Mouse (Mus musculus) limb, embryonic 14.5 days (tissue): ENCODE measurements around the gene Stard3. TPM values are rescaled to one million over a fixed set of nuclear protein-coding genes. Genes with fewer than 3 reads are reported as not detected.

ENCODE experiments used
- ATAC-seq: fragments of 200-750 bp; cut with Nextera tagmentation; 2 replicates; pipeline ENCODE4 v1.8.0; 2017; ENCODE audit warnings: low read depth, moderate number of reproducible peaks, moderate TSS enrichment; ENCODE audit not compliant: low FRiP score
- DNase-seq: peaks from one replicate; pipeline ENCODE4 v3.0.0-alpha.2; 2015; ENCODE audit warnings: low spot score
- H3K27ac ChIP-seq: fragments of 300-500 bp; sonication (generic); replicated peaks from 2 replicates; pipeline ENCODE4 v1.5.1; 2014; ENCODE audit warnings: low read depth, mild to moderate bottlenecking, low read length, moderate library complexity, mixed read lengths
- H3K27me3 ChIP-seq: fragments of 300-500 bp; sonication (generic); 2 replicates; pipeline ENCODE4 v1.6.1; 2014; ENCODE audit warnings: low read length, mixed read lengths; ENCODE audit not compliant: control insufficient read depth, insufficient read depth
- H3K36me3 ChIP-seq: fragments of 300-500 bp; sonication (generic); 2 replicates; pipeline ENCODE4 v1.6.1; 2014; ENCODE audit warnings: mild to moderate bottlenecking, low read length, moderate library complexity, mixed read lengths; ENCODE audit not compliant: control insufficient read depth, insufficient read depth
- H3K4me1 ChIP-seq: fragments of 300-500 bp; sonication (generic); 2 replicates; pipeline ENCODE4 v1.6.1; 2014; ENCODE audit warnings: antibody characterized with exemption, low read length, mixed read lengths; ENCODE audit not compliant: control insufficient read depth, insufficient read depth
- H3K4me2 ChIP-seq: fragments of 300-500 bp; sonication (generic); replicated peaks from 2 replicates; pipeline ENCODE4 v1.6.1; 2014; ENCODE audit warnings: low read depth, mild to moderate bottlenecking, low read length, moderate library complexity; ENCODE audit not compliant: severe bottlenecking
- H3K4me3 ChIP-seq: fragments of 300-500 bp; sonication (generic); replicated peaks from 2 replicates; pipeline ENCODE4 v1.5.1; 2014; ENCODE audit warnings: low read length
- H3K9ac ChIP-seq: fragments of 300-500 bp; sonication (generic); 2 replicates; pipeline ENCODE4 v1.6.1; 2014; ENCODE audit warnings: mild to moderate bottlenecking, low read depth, low read length, moderate library complexity; ENCODE audit not compliant: severe bottlenecking
- H3K9me3 ChIP-seq: fragments of 300-500 bp; sonication (generic); 2 replicates; pipeline ENCODE4 v1.6.1; 2016; ENCODE audit warnings: low read length; ENCODE audit not compliant: control insufficient read depth
- POLR2A ChIP-seq: fragments of 200-500 bp; IDR thresholded peaks from 2 replicates; pipeline ENCODE4 v1.8.0; 2012; ENCODE audit warnings: inconsistent platforms, mild to moderate bottlenecking, moderate library complexity, borderline replicate concordance; ENCODE audit not compliant: insufficient read depth, insufficient read length; ENCODE audit errors: extremely low read depth
- WGBS: fragments of 180-500 bp; shearing (Covaris S2); extraction: QIAGEN DNeasy Blood & Tissue Kit; methylation state at CpG from one replicate; pipeline ENCODE4 v1.1.7; 2014; 5-methylcytosine and 5-hydroxymethylcytosine counted together
- polyA plus RNA-seq, 2 experiments: library from polyadenylated mRNA; depleted of rRNA in 1 of 2; stranded (reverse) in 1 of 2; unstranded in 1 of 2; fragments of >200 nt; fragmentation: Nextera tagmentation in 1 of 2; extraction: Ambion mirVana in 1 of 2; gene quantifications; 2 replicates each; pipeline versions ENCODE4 v1.2.1 to v1.2.3; 2012 to 2014

Stard3 gene
- polyA plus RNA-seq, 2 experiments = 36.9 to 78.2 TPM

DNA sequence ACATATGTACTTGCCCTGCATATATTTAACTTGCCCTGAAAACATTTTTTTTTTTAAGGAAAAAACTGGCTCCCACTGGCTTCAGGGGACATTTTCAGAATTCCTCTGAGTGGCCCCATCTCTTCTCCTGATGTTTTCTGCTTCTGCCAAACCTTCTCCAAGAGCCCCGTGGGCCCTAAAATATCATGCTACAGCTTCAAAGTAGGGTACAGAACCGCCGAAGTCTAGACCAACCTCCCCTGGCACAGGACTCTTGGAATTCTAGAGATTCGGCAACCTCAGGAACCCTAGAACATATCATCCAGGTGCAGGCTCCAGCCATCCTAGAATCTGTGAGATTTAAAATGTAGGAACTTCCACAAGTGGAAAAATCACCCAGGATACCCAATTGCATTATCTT, 38.6 kb upstream of the Stard3 start:
- H3K4me2 ChIP-seq = no peak overlapping the region
- H3K27ac ChIP-seq = no peak overlapping the region
- no peak for DNase-seq
- no peaks in the 10 kb centered on the region for H3K4me1 ChIP-seq
- 12% methylated on average over 4 of the region's 4 CpGs for WGBS
- H3K9me3 ChIP-seq = no peaks in the 10 kb centered on the region
- H3K36me3 ChIP-seq = no peaks in the 10 kb centered on the region
- ATAC-seq = no peak
- H3K27me3 ChIP-seq = peaks cover 95% of the 10 kb centered on the region
- no peak overlapping the region for H3K9ac ChIP-seq
- no peak for TF ChIP-seq POLR2A
- H3K4me3 ChIP-seq = no peak overlapping the region

DNA sequence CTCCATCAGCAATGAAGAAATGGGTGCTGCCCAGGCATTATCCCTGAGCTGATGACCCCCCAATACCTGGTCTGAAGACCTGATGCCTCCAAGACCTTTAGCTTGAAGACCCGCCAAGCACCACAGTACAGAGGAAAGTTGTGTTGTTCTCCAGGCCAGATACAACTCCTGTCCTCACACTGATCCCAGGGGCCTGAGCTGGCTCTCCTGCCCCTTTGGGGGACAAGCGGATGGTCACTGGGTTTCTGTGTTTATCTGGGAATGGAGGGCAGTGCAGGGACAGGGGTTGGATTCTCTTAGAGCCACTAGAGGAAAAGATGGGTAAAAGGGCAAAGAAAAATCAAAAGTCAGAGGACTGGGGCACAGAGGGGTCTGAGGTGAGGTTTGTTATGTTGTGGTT, 38.2 kb upstream of the Stard3 start:
- ATAC-seq = no peak
- no peak for DNase-seq
- Histone ChIP-seq H3K9me3 (no peaks in the 10 kb centered on the region), H3K27me3 (peaks cover 97% of the 10 kb centered on the region), H3K4me2 (no peak overlapping the region), H3K36me3 (no peaks in the 10 kb centered on the region), H3K4me3 (no peak overlapping the region), H3K9ac (no peak overlapping the region), H3K4me1 (no peaks in the 10 kb centered on the region), H3K27ac (no peak overlapping the region)
- no peak for TF ChIP-seq POLR2A
- WGBS = 6% methylated on average over 2 of the region's 2 CpGs

DNA sequence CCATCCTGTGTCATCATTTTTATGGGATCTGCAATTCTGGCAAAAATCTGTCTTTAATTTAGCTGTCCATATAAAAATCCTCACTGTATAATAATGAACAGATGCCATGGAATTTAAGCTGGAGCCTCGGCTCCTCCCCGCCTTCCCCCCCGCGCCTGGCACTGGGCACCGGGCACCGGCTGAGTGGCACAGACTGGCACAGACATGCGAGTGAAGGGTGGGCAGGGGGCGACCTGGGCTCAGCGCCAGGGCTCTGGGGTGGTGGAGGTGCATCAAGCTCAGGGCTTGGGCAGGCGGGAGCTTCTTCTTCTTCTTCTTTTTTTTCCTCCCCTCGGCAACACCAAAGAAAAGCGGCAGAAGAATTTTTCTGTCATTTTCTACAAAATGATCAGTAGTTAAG, 37.8 kb upstream of the Stard3 start:
- Histone ChIP-seq H3K27me3 (peaks cover 97% of the 10 kb centered on the region), H3K4me1 (no peaks in the 10 kb centered on the region), H3K27ac (no peak overlapping the region), H3K36me3 (no peaks in the 10 kb centered on the region), H3K9ac (no peak overlapping the region), H3K9me3 (no peaks in the 10 kb centered on the region), H3K4me3 (no peak overlapping the region), H3K4me2 (no peak overlapping the region)
- DNase-seq = no peak
- ATAC-seq = no peak
- 7% methylated on average over 12 of the region's 12 CpGs for WGBS
- TF ChIP-seq POLR2A = no peak

DNA sequence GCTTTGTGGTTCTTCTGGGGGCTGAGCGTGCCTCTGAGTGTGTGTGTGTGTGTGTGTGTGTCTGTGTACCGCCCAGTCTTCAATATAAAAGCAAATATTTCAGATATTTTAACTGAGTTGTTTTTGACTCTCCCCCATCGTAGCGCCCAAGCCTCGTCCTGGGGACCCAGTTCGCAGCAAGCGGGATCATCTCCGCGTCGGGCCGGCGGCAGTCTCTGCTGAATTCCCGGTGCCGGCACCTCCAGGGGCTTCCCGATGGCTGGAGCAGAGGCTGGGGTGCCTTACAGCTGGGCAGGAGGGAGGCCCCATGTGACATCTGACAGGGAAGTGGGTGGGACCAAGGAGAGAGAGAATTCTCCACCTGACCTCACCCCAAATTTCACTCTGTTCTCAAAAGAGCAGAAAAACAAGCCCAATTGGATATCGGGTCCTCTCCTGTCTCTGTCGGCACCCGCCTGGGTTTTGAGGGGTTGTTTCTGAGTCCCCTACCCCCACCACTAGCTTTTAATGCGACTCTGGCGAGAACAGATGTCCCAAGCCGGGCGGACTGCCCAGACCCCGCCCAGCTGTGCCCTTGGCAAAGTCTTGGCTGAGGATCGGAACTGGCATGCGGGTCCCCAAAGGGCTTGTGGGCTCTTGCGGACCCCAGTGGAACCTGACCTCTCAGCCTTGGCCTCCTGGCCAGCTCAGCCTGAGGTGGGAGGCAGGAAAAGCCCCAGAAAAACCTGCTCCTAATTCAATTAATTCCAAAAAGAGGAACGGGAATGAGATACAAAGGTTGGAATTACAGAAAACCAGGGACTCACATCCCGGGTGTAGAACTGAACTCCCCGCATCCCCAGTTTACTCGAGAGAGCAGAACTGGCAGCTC, 37.1 kb upstream of the Stard3 start:
- WGBS = 4% methylated on average over 30 of the region's 30 CpGs
- no peak for ATAC-seq
- no peak for DNase-seq

DNA sequence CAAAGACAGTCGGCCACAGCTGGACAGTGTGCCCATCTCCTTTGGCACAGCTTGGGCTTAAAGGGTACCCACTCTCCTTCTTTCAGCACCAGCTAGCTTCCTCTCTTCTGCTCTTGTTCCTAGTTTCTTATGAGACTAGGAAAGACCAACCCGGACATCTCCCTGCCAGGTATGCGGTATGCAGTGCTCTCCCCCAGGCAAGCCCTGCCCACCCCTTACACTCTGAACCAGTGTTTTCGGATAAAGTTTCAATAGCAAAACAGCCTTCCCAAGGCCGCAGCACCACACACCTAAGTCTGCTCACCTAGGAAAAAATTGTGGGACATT, 36.5 kb upstream of the Stard3 start:
- no peak overlapping the region for H3K9ac ChIP-seq
- H3K4me3 ChIP-seq = no peak overlapping the region
- peaks cover 97% of the 10 kb centered on the region for H3K27me3 ChIP-seq
- no peaks in the 10 kb centered on the region for H3K9me3 ChIP-seq
- DNase-seq = no peak
- ATAC-seq = no peak
- no peaks in the 10 kb centered on the region for H3K36me3 ChIP-seq
- H3K27ac ChIP-seq = no peak overlapping the region
- H3K4me2 ChIP-seq = no peak overlapping the region
- WGBS = 12% methylated on average over 5 of the region's 5 CpGs
- no peak for TF ChIP-seq POLR2A
- H3K4me1 ChIP-seq = no peaks in the 10 kb centered on the region

More for the DNA sequence above, 37.1 kb upstream of the Stard3 start:
- Histone ChIP-seq H3K9ac (no peak overlapping the region), H3K9me3 (no peaks in the 10 kb centered on the region), H3K36me3 (no peaks in the 10 kb centered on the region), H3K27ac (no peak overlapping the region), H3K27me3 (peaks cover 97% of the 10 kb centered on the region), H3K4me2 (no peak overlapping the region), H3K4me3 (no peak overlapping the region), H3K4me1 (no peaks in the 10 kb centered on the region)
- no peak for TF ChIP-seq POLR2A
